Mouse (Mus musculus) MEL (cell line): ENCODE measurements at regions not wholly inside any gene's neighbourhood (a gene's known extent, or its start where the extent isn't known, plus 50 kb on each side); places are given as distances from the start of the nearest gene placed in this dataset.

ENCODE experiments used
- CTCF ChIP-seq, 3 experiments: IDR thresholded peaks in 2 of 3; conservative IDR thresholded peaks in 1 of 3; 2 replicates each; pipeline ENCODE4 v1.5.1; 2011 to 2012; ENCODE audit warnings: low read length in 3 of 3, low read depth in 2 of 3, mild to moderate bottlenecking in 2 of 3, improper control_type of control experiment in 1 of 3, inconsistent platforms in 1 of 3, mixed read lengths in 1 of 3, moderate library complexity in 1 of 3; ENCODE audit not compliant: control insufficient read depth in 1 of 3, insufficient read depth in 1 of 3, poor library complexity in 1 of 3, severe bottlenecking in 1 of 3
- E2F4 ChIP-seq: IDR thresholded peaks from 2 replicates; pipeline ENCODE4 v1.6.1; 2011; ENCODE audit warnings: low read depth, low read length, improper control_type of control experiment, borderline replicate concordance
- ELF1 ChIP-seq: IDR thresholded peaks from 2 replicates; pipeline ENCODE4 v1.6.1; 2014; ENCODE audit warnings: low read depth, mild to moderate bottlenecking, inconsistent platforms, low read length, improper control_type of control experiment, moderate library complexity
- ETS1 ChIP-seq: IDR thresholded peaks from 2 replicates; pipeline ENCODE4 v1.6.1; 2012; ENCODE audit warnings: low read depth, mild to moderate bottlenecking, inconsistent platforms, low read length, improper control_type of control experiment, moderate library complexity
- JUND ChIP-seq: IDR thresholded peaks from 2 replicates; pipeline ENCODE4 v1.6.1; 2011; ENCODE audit warnings: low read depth, mild to moderate bottlenecking, improper control_type of control experiment, low read length
- NRF1 ChIP-seq: IDR thresholded peaks from 2 replicates; pipeline ENCODE4 v1.6.1; 2014; ENCODE audit warnings: low read depth, mild to moderate bottlenecking, inconsistent platforms, low read length, improper control_type of control experiment, moderate library complexity; ENCODE audit not compliant: poor library complexity, insufficient read depth, severe bottlenecking
- POLR2A ChIP-seq, 2 experiments: IDR thresholded peaks; 2 replicates each; pipeline ENCODE4 v1.6.1; 2011 to 2012; ENCODE audit warnings: low read length in 2 of 2, mild to moderate bottlenecking in 2 of 2, control low read depth in 1 of 2, improper control_type of control experiment in 1 of 2, low read depth in 1 of 2, moderate library complexity in 1 of 2; ENCODE audit not compliant: control insufficient read depth in 1 of 2, insufficient read depth in 1 of 2, poor library complexity in 1 of 2
- RAD21 ChIP-seq: IDR thresholded peaks from 2 replicates; pipeline ENCODE4 v1.6.1; 2011; ENCODE audit warnings: mild to moderate bottlenecking, low read depth, low read length, improper control_type of control experiment
- SIN3A ChIP-seq: IDR thresholded peaks from 2 replicates; pipeline ENCODE4 v1.6.1; 2012; ENCODE audit warnings: low read length, improper control_type of control experiment, inconsistent platforms
- TBP ChIP-seq: IDR thresholded peaks from 2 replicates; pipeline ENCODE4 v1.8.0; 2011; ENCODE audit warnings: low read depth, low read length, improper control_type of control experiment
- TCF12 ChIP-seq: IDR thresholded peaks from 2 replicates; pipeline ENCODE4 v1.6.1; 2014; ENCODE audit warnings: low read depth, mild to moderate bottlenecking, inconsistent platforms, low read length, improper control_type of control experiment, moderate library complexity
- UBTF ChIP-seq: IDR thresholded peaks from 2 replicates; pipeline ENCODE4 v1.6.1; 2012; ENCODE audit warnings: low read depth, mild to moderate bottlenecking, inconsistent platforms, low read length, improper control_type of control experiment, moderate library complexity, borderline replicate concordance; ENCODE audit not compliant: insufficient read depth
- USF1 ChIP-seq: IDR thresholded peaks from 2 replicates; pipeline ENCODE4 v1.6.1; 2014; ENCODE audit warnings: low read depth, mild to moderate bottlenecking, inconsistent platforms, low read length, improper control_type of control experiment, moderate library complexity
- ZNF384 ChIP-seq: IDR thresholded peaks from 2 replicates; pipeline ENCODE4 v1.6.1; 2012; ENCODE audit warnings: low read depth, mild to moderate bottlenecking, inconsistent platforms, low read length, improper control_type of control experiment

GRCm38 (mm10) chr10:16994526-16994925 is 728.5 kb upstream of the Cited2 start:
- TF ChIP-seq JUND = no peak
- no peak for TF ChIP-seq UBTF
- no peak for TF ChIP-seq ELF1
- TF ChIP-seq SIN3A = no peak
- TF ChIP-seq CTCF (IDR thresholded peaks at IDR 0.05 in 2 of 3, conservative IDR thresholded peaks at IDR 0.05 in 1 of 3; ENCODE audit: control insufficient read depth in 1 of 3, insufficient read depth in 1 of 3, low read depth in 2 of 3, low read length in 3 of 3, poor library complexity in 1 of 3, severe bottlenecking in 1 of 3) = no peak
- TF ChIP-seq ETS1 = no peak
- TF ChIP-seq TCF12 = no peak
- no peak for TF ChIP-seq TBP
- TF ChIP-seq RAD21 = no peak
- no peak for TF ChIP-seq ZNF384
- no peak for TF ChIP-seq NRF1
- no peak for TF ChIP-seq USF1
- no peak for TF ChIP-seq E2F4
- TF ChIP-seq POLR2A (IDR thresholded peaks at IDR 0.05; ENCODE audit: control insufficient read depth in 1 of 2, insufficient read depth in 1 of 2, low read depth in 1 of 2, low read length in 2 of 2, poor library complexity in 1 of 2) = no peak
